Comparison of ENCODE assay signal across 10 mouse cellular contexts in the genomic region with DNA sequence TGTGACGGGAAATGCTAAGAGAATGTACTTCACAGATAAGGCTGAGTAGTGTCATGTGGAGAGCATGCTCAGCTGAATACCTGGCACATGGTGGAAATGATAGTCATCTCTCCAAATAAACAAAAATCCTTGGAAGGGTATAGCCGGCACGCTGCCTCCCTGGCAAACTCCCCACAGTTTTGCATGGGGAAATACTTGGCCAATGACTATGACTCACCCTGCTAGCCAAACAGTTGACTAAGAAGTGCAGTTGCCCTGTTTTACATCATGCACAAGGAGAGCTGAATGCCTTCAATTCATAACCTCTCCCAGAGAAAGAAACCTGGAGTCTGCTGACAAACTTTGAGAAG.
DNase-seq lines count a peak whose midpoint lies in the region; ATAC-seq and TF ChIP-seq lines count a peak whose summit lies in the region.
"Had no signal": no experiment of that assay in that cellular context is flagged by ENCODE, and none has a peak within 500 bp of the region (broad histone marks: within the 10 kb centered on the region; RNA-seq: fewer than 3 reads in every experiment).

No protein-coding gene starts in this region.

- ATAC-seq in frontal cortex, adult (ENCODE audit: low TSS enrichment): peak; percentile 47; the same call in 1 of the 2 replicates
- peak; percentile 91 for ATAC-seq in G1E (ENCODE audit: extremely low read depth, insufficient number of reproducible peaks, low FRiP score, poor library complexity, severe bottlenecking)

- DNase-seq in frontal cortex, postnatal 36 days (ENCODE audit: low spot score in 2 of 2): no peak
- no peak for DNase-seq in G1E (ENCODE audit: low spot score)
- peak; percentile 71 for DNase-seq in cerebellum, adult 9-11 months
- peak; percentile 38 to 47 for DNase-seq in heart, postnatal 36 days
- DNase-seq in ovary, postnatal 10 days (ENCODE audit: low spot score): no peak
- no peak for DNase-seq in embryo, embryonic 10.5 days (ENCODE audit: low spot score)
- no peak for DNase-seq in thymus, adult 18-20 months

- no peaks in the 10 kb centered on the region for H3K9me3 ChIP-seq in G1E (replicated peaks)
- H3K9me3 ChIP-seq: neural tube, embryonic 12.5 days had no signal

- intact Hi-C loops in heart, postnatal 36 days (cut with DNase I): no loop called here

- no peaks in the 10 kb centered on the region for H3K36me3 ChIP-seq in G1E (replicated peaks)
- H3K36me3 ChIP-seq: neural tube, embryonic 12.5 days had no signal

- H3K4me1 ChIP-seq in G1E (ENCODE audit: insufficient read depth, low read depth, low read length): no peaks in the 10 kb centered on the region
- H3K4me1 ChIP-seq: neural tube, embryonic 12.5 days had no signal

- H3K4me3 ChIP-seq in G1E (ENCODE audit: low read depth, low read length): no peak overlapping the region
- H3K4me3 ChIP-seq: neural tube, embryonic 12.5 days had no signal

- TF ChIP-seq CTCF in G1E (IDR thresholded peaks at IDR 0.05; ENCODE audit: low read depth, low read length): no peak

- H3K27me3 ChIP-seq in G1E (ENCODE audit: insufficient read depth, low read length): no peaks in the 10 kb centered on the region
- H3K27me3 ChIP-seq: CH12.LX; neural tube, embryonic 12.5 days had no signal

Comparison
In these comparisons a context has a peak if more than half of its experiments do, and no peak if none do; other contexts are left out.
1. DNase-seq: peak in cerebellum, adult 9-11 months (single experiment) and heart, postnatal 36 days (2 of 2); none in frontal cortex, postnatal 36 days (0 of 2), G1E (single experiment), ovary, postnatal 10 days (single experiment), embryo, embryonic 10.5 days (single experiment) and thymus, adult 18-20 months (0 of 2).